Mouse (Mus musculus) kidney, adult 2 months (tissue): ENCODE measurements around the gene Palm. TPM values are rescaled to one million over a fixed set of nuclear protein-coding genes. Genes with fewer than 3 reads are reported as not detected.

ENCODE experiments used
- DNase-seq: peaks from one replicate; pipeline ENCODE4 v3.0.0; 2021
- H3K27ac ChIP-seq: fragments of 200-500 bp; 2 replicates; pipeline ENCODE4 v1.5.1; 2012; ENCODE audit warnings: low read depth, low read length, control low read depth, inconsistent platforms; ENCODE audit not compliant: insufficient read depth
- H3K27me3 ChIP-seq: fragments of 200-500 bp; replicated peaks from 2 replicates; pipeline ENCODE4 v1.6.1; 2012; ENCODE audit warnings: mild to moderate bottlenecking, moderate library complexity, low read length, inconsistent platforms; ENCODE audit not compliant: control insufficient read depth, insufficient read depth
- H3K36me3 ChIP-seq: fragments of 200-500 bp; 2 replicates; pipeline ENCODE4 v1.6.1; 2012; ENCODE audit warnings: mild to moderate bottlenecking, moderate library complexity, low read length, inconsistent platforms; ENCODE audit not compliant: control insufficient read depth, insufficient read depth
- H3K4me1 ChIP-seq: fragments of 200-500 bp; 2 replicates; pipeline ENCODE4 v1.6.1; 2011; ENCODE audit warnings: low read length; ENCODE audit not compliant: control insufficient read depth, insufficient read depth
- H3K4me3 ChIP-seq: fragments of 200-500 bp; 2 replicates; pipeline ENCODE4 v1.5.1; 2011; ENCODE audit warnings: mild to moderate bottlenecking, low read depth, low read length, control low read depth; ENCODE audit not compliant: insufficient read depth
- CTCF ChIP-seq: fragments of 200-500 bp; conservative IDR thresholded peaks from 2 replicates; pipeline ENCODE4 v1.5.1; 2011; ENCODE audit warnings: low read depth, mild to moderate bottlenecking, control low read depth, low read length, moderate library complexity, mixed read lengths; ENCODE audit not compliant: insufficient read depth, insufficient read length
- POLR2A ChIP-seq: fragments of 200-500 bp; IDR thresholded peaks from one replicate; pipeline ENCODE4 v1.6.1; 2011; ENCODE audit warnings: low read depth, low read length, control low read depth
- WGBS: fragments of 180-500 bp; shearing (Covaris S2); methylation state at CpG from one replicate; pipeline ENCODE4 v1.1.7; 2018; 5-methylcytosine and 5-hydroxymethylcytosine counted together
- polyA plus RNA-seq: library from polyadenylated mRNA; depleted of rRNA; stranded (reverse); fragments of >200 nt; gene quantifications from 2 replicates; pipeline ENCODE4 v1.2.3, GENCODE M21; 2012

The Palm gene
- polyA plus RNA-seq, 1 experiment, result 110 TPM

DNA sequence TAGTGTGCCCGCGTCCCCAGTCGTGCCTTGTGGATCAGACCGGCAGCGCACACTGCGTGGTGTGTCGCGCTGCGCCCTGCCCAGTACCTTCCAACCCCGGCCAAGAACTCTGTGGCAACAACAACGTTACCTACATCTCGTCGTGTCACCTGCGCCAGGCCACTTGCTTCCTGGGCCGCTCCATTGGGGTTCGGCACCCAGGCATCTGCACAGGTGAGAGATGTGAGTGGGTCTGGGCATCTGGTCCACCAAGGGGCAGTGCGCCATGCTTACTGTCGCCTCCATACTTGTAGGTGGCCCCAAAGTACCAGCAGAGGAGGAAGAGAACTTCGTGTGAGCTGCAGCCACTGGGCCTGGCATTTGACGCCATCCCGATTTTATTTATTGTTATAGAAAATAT, 12.2 kb upstream of the Palm start:
- Histone ChIP-seq H3K27me3 (no peaks in the 10 kb centered on the region), H3K4me3 (peak overlapping the region; percentile 61; the same call in 1 of the 2 replicates), H3K27ac (no peak overlapping the region), H3K36me3 (no peaks in the 10 kb centered on the region), H3K4me1 (no peaks in the 10 kb centered on the region)
- 38% methylated on average over 21 of the region's 21 CpGs for WGBS
- no peak for DNase-seq
- TF ChIP-seq CTCF, result no peak
- no peak for TF ChIP-seq POLR2A

GRCm38 (mm10) chr10:79781956-79782355, 11.4 kb upstream of the Palm start:
- Histone ChIP-seq H3K27ac (no peak overlapping the region), H3K4me3 (no peak overlapping the region), H3K27me3 (no peaks in the 10 kb centered on the region), H3K36me3 (no peaks in the 10 kb centered on the region), H3K4me1 (no peaks in the 10 kb centered on the region)
- DNase-seq, result no peak
- WGBS, result 82% methylated on average over 5 of the region's 5 CpGs
- TF ChIP-seq POLR2A, result no peak
- TF ChIP-seq CTCF, result no peak

GRCm38 (mm10) chr10:79783050-79783449, 10.3 kb upstream of the Palm start:
- 46% methylated on average over 7 of the region's 7 CpGs for WGBS
- no peak overlapping the region for H3K4me3 ChIP-seq
- H3K4me1 ChIP-seq, result no peaks in the 10 kb centered on the region
- H3K27me3 ChIP-seq, result no peaks in the 10 kb centered on the region
- no peaks in the 10 kb centered on the region for H3K36me3 ChIP-seq
- DNase-seq, result peak; percentile 48
- no peak overlapping the region for H3K27ac ChIP-seq
- TF ChIP-seq POLR2A (no peak), CTCF (peak; percentile 55; the same call in 1 of the 2 replicates)

- WGBS, result 58% methylated on average over 27 of the region's 27 CpGs
- TF ChIP-seq CTCF (peak; percentile 52), POLR2A (no peak)
- DNase-seq, result no peak
- Histone ChIP-seq H3K36me3 (no peaks in the 10 kb centered on the region), H3K4me1 (no peaks in the 10 kb centered on the region), H3K27ac (no peak overlapping the region), H3K4me3 (no peak overlapping the region), H3K27me3 (no peaks in the 10 kb centered on the region)
Observed at GRCm38 (mm10) chr10:79783920-79784800, 9.2 kb upstream of the Palm start.

DNA sequence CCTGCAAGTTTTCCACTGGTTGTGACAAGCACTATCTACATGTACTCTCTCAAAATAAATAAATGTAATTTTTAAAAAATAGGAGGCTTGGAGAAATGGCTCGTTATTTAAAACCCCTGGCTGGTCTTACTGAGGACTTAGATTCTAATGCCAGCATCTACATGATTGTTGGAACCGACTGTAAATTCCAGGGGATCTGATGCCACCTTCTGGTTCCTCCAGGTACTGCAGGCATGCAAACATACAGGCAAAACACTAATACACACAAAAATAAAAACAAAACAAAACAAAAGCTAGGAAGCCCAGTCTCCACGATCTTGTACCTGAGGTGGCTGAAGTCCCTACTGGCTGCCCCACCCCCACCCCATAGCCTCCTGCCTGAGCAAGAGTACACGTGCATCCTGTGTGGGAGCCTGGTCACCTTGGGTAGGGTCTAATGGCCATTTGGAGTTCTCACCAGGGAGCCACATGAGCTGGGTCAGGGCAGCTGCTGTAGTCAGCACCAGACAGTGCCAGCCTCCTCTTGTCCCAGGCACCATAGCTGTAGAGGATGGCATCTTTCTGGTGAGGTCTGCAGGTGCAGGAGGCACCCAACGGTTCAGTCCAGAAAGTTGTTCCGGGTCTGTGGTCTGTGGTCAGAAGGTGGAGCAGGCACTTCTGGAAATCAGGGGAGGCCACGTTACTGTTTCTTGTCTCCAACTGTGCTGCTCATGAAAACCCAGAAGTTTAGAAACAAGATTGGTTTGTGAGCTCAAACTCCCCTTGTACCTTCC, 4.8 kb upstream of the Palm start:
- TF ChIP-seq CTCF (peak; percentile 74), POLR2A (no peak)
- 0 out of 2 replicates have a peak, but pooled peaks cover 7% of the 10 kb centered on the region for H3K4me1 ChIP-seq
- H3K27me3 ChIP-seq, result no peaks in the 10 kb centered on the region
- H3K36me3 ChIP-seq, result no peaks in the 10 kb centered on the region
- no peak overlapping the region for H3K4me3 ChIP-seq
- WGBS, result 26% methylated on average over 7 of the region's 7 CpGs
- DNase-seq, result peak; percentile 88
- no peak overlapping the region for H3K27ac ChIP-seq

- TF ChIP-seq CTCF (no peak), POLR2A (no peak)
- Histone ChIP-seq H3K27ac (no peak overlapping the region), H3K4me1 (0 out of 2 replicates have a peak, but pooled peaks cover 7% of the 10 kb centered on the region), H3K4me3 (no peak overlapping the region), H3K27me3 (no peaks in the 10 kb centered on the region), H3K36me3 (no peaks in the 10 kb centered on the region)
- 86% methylated on average over 2 of the region's 2 CpGs for WGBS
- no peak for DNase-seq
Observed at GRCm38 (mm10) chr10:79789581-79789980, 3.8 kb upstream of the Palm start.

DNA sequence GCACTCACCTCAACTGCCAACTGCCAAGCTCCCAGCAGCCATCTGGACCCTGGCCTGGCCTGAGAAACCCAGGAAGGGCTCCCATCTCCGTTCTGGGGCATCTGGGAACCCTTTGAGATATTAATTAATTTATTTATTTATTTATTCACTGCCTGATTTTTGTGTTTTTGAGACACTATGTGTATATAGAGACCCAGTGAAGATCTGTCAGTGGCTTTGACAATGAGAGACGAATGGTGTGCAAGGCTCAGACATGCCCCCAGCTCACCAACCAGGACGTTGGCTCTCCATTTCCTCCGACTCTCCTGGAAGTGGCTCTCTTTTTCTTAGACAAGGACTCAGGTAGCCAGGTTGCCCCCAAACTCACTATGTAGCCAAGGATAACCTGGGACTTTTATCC, 2.5 kb upstream of the Palm start, which contains the start of gene Prss57:
Gene Prss57, minus strand, starts transcription at position 101 of the 400 bp plus-strand sequence.
- 93% methylated on average over 4 of the region's 4 CpGs for WGBS
- 0 out of 2 replicates have a peak, but pooled peaks cover 10% of the 10 kb centered on the region for H3K4me1 ChIP-seq

More for the DNA sequence above, 2.5 kb upstream of the Palm start, which contains the start of gene Prss57:
- H3K27me3 ChIP-seq, result no peaks in the 10 kb centered on the region
- no peak for DNase-seq
- H3K36me3 ChIP-seq, result no peaks in the 10 kb centered on the region
- no peak for TF ChIP-seq CTCF
- TF ChIP-seq POLR2A, result no peak
- H3K27ac ChIP-seq, result no peak within 1 kb of the TSS
- no peak within 1 kb of the TSS for H3K4me3 ChIP-seq
